Mouse (Mus musculus): ENCODE measurements around the gene Dcaf17. TPM values are rescaled to one million over a fixed set of nuclear protein-coding genes. Genes with fewer than 3 reads are reported as not detected.

Gene Dcaf17
- 37.2 and 43.3 TPM in 2 replicates for polyA plus RNA-seq (2015; fragmentation: Nextera tagmentation; extraction: Ambion mirVana)

DNA sequence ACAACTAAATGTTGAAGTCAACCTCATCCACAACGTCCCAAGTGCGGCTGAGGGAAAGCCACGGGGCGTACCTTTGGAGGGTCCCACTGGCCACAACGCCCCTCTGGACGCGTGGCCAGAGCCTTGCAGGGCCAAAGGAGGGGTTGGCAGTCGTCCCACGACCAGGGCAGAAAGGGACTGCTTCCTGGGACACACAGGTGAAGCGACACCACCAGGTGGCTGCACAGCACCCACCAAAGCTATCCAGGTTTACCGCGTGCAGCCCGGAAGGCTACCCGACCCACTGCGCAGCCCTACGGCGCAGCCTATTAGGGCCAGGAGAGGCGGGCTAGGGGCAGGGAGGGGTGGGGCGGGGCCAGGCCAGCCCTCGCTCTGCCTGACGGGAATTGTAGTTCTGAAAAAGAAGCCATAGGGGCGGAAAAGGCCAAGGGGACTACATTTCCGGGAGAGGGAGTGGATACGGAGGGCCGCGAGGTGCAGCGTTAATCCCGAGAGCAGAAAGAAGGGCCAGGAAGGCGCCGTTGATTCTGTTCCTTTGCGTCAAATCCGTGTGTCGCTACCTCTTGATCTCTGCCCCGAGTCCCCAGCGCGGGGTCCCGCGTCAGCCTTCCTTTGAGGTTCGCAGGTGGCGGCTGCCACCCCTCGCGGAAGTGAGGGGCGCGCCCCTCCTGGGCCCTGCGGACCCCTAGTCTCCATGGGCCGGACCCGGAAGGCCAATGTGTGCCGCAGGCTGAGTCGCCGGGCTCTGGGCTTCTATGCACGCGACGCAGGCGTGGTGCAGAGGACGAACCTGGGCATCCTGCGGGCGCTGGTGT is at the start of gene Dcaf17, which contains the start of gene Mettl8:
Gene Dcaf17, plus strand, starts transcription at position 29 of the 815 bp plus-strand sequence.
Gene Mettl8, minus strand, starts transcription at position 284 of the 815 bp plus-strand sequence.
- Histone ChIP-seq H3K27me3 (replicated peaks; ENCODE audit: control insufficient read depth, insufficient read depth, low read length) (no peaks in the 10 kb centered on the region), H3K4me2 (ENCODE audit: low read length) (peak within 1 kb of the TSS; percentile 73), H3K4me3 (replicated peaks; ENCODE audit: low read length) (peak within 1 kb of the TSS; percentile 70), H3K9me3 (ENCODE audit: control insufficient read depth, low read length) (no peaks in the 10 kb centered on the region), H3K4me1 (replicated peaks; ENCODE audit: control insufficient read depth, insufficient read depth, low read length) (peaks cover 14% of the 10 kb centered on the region), H3K9ac (replicated peaks; ENCODE audit: low read depth, low read length) (peak within 1 kb of the TSS; percentile 84), H3K27ac (ENCODE audit: low read length) (peak within 1 kb of the TSS; percentile 95), H3K36me3 (ENCODE audit: control insufficient read depth, insufficient read depth) (peaks cover 5% of the 10 kb centered on the region)
- peak; percentile 99 for ATAC-seq
- WGBS = under 1% methylated on average over 57 of the region's 57 CpGs

- no peak overlapping the region for H3K4me2 ChIP-seq (ENCODE audit: low read length)
- no peak overlapping the region for H3K4me3 ChIP-seq (replicated peaks; ENCODE audit: low read length)
- WGBS = 95% methylated on average over 1 of the region's 1 CpGs
- no peak overlapping the region for H3K27ac ChIP-seq (ENCODE audit: low read length)
- ATAC-seq = no peak
- H3K9me3 ChIP-seq (ENCODE audit: control insufficient read depth, low read length) = no peaks in the 10 kb centered on the region
- H3K4me1 ChIP-seq (replicated peaks; ENCODE audit: control insufficient read depth, insufficient read depth, low read length) = no peaks in the 10 kb centered on the region
- no peak overlapping the region for H3K9ac ChIP-seq (replicated peaks; ENCODE audit: low read depth, low read length)
- H3K36me3 ChIP-seq (ENCODE audit: control insufficient read depth, insufficient read depth) = no peaks in the 10 kb centered on the region
- H3K27me3 ChIP-seq (replicated peaks; ENCODE audit: control insufficient read depth, insufficient read depth, low read length) = no peaks in the 10 kb centered on the region
Measured at GRCm38 (mm10) chr2:71011816-71012215, 43.3 kb upstream of the Dcaf17 start.

DNA sequence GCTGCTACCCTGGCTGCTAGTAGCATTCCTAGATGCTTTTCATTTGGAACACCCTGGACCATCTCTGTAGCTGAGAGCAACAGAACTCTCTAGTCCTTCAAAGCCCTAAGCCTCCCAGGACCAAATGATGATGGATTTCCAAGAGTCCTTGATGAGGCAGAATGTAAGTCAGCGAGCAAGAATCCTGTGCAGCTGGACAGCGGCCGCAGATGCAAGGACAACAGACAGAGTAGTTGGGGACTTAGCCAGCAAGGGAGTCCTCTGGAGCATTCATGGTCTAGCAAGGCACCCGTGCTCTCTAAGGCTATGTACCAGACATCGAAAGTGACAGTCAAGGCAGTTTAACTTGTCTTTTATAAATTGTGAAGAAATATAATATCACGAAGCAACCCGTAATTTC is 41.6 kb upstream of the Dcaf17 start:
- Histone ChIP-seq H3K36me3 (ENCODE audit: control insufficient read depth, insufficient read depth) (no peaks in the 10 kb centered on the region), H3K4me2 (ENCODE audit: low read length) (no peak overlapping the region), H3K9me3 (ENCODE audit: control insufficient read depth, low read length) (no peaks in the 10 kb centered on the region), H3K4me1 (replicated peaks; ENCODE audit: control insufficient read depth, insufficient read depth, low read length) (no peaks in the 10 kb centered on the region), H3K27me3 (replicated peaks; ENCODE audit: control insufficient read depth, insufficient read depth, low read length) (no peaks in the 10 kb centered on the region), H3K9ac (replicated peaks; ENCODE audit: low read depth, low read length) (no peak overlapping the region), H3K4me3 (replicated peaks; ENCODE audit: low read length) (no peak overlapping the region), H3K27ac (ENCODE audit: low read length) (no peak overlapping the region)
- 95% methylated on average over 7 of the region's 7 CpGs for WGBS
- no peak for ATAC-seq

GRCm38 (mm10) chr2:71019277-71019676 is 35.9 kb upstream of the Dcaf17 start:
- peak; percentile 84 for ATAC-seq
- Histone ChIP-seq H3K27ac (ENCODE audit: low read length) (no peak overlapping the region), H3K9ac (replicated peaks; ENCODE audit: low read depth, low read length) (no peak overlapping the region), H3K27me3 (replicated peaks; ENCODE audit: control insufficient read depth, insufficient read depth, low read length) (no peaks in the 10 kb centered on the region), H3K4me3 (replicated peaks; ENCODE audit: low read length) (no peak overlapping the region), H3K4me1 (replicated peaks; ENCODE audit: control insufficient read depth, insufficient read depth, low read length) (peaks cover 20% of the 10 kb centered on the region), H3K9me3 (ENCODE audit: control insufficient read depth, low read length) (no peaks in the 10 kb centered on the region), H3K36me3 (ENCODE audit: control insufficient read depth, insufficient read depth) (no peaks in the 10 kb centered on the region), H3K4me2 (ENCODE audit: low read length) (no peak overlapping the region)
- 47% methylated on average over 9 of the region's 9 CpGs for WGBS

- Histone ChIP-seq H3K4me2 (ENCODE audit: low read length) (no peak overlapping the region), H3K27ac (ENCODE audit: low read length) (peak overlapping the region; percentile 33), H3K36me3 (ENCODE audit: control insufficient read depth, insufficient read depth) (no peaks in the 10 kb centered on the region), H3K4me3 (replicated peaks; ENCODE audit: low read length) (no peak overlapping the region), H3K9me3 (ENCODE audit: control insufficient read depth, low read length) (no peaks in the 10 kb centered on the region), H3K4me1 (replicated peaks; ENCODE audit: control insufficient read depth, insufficient read depth, low read length) (peaks cover 20% of the 10 kb centered on the region), H3K27me3 (replicated peaks; ENCODE audit: control insufficient read depth, insufficient read depth, low read length) (no peaks in the 10 kb centered on the region), H3K9ac (replicated peaks; ENCODE audit: low read depth, low read length) (no peak overlapping the region)
- no peak for ATAC-seq
- 52% methylated on average over 8 of the region's 8 CpGs for WGBS
Measured at GRCm38 (mm10) chr2:71019704-71020375, 35.3 kb upstream of the Dcaf17 start.

- H3K36me3 ChIP-seq (ENCODE audit: control insufficient read depth, insufficient read depth) = no peaks in the 10 kb centered on the region
- H3K9ac ChIP-seq (replicated peaks; ENCODE audit: low read depth, low read length) = no peak overlapping the region
- H3K4me3 ChIP-seq (replicated peaks; ENCODE audit: low read length) = no peak overlapping the region
- peak overlapping the region; percentile 58; the same call in 1 of the 2 replicates for H3K27ac ChIP-seq (ENCODE audit: low read length)
- no peaks in the 10 kb centered on the region for H3K27me3 ChIP-seq (replicated peaks; ENCODE audit: control insufficient read depth, insufficient read depth, low read length)
- 0 out of 2 replicates have a peak, but pooled peaks have one; percentile 13 for ATAC-seq
- no peak overlapping the region for H3K4me2 ChIP-seq (ENCODE audit: low read length)
- no peaks in the 10 kb centered on the region for H3K9me3 ChIP-seq (ENCODE audit: control insufficient read depth, low read length)
- H3K4me1 ChIP-seq (replicated peaks; ENCODE audit: control insufficient read depth, insufficient read depth, low read length) = peaks cover 20% of the 10 kb centered on the region
- WGBS = 69% methylated on average over 8 of the region's 8 CpGs
Measured at GRCm38 (mm10) chr2:71020674-71021073, 34.5 kb upstream of the Dcaf17 start.

GRCm38 (mm10) chr2:71022991-71023390 is 32.1 kb upstream of the Dcaf17 start:
- H3K4me3 ChIP-seq (replicated peaks; ENCODE audit: low read length) = no peak overlapping the region
- no peaks in the 10 kb centered on the region for H3K27me3 ChIP-seq (replicated peaks; ENCODE audit: control insufficient read depth, insufficient read depth, low read length)
- ATAC-seq = no peak
- H3K36me3 ChIP-seq (ENCODE audit: control insufficient read depth, insufficient read depth) = no peaks in the 10 kb centered on the region
- H3K9me3 ChIP-seq (ENCODE audit: control insufficient read depth, low read length) = no peaks in the 10 kb centered on the region
- H3K9ac ChIP-seq (replicated peaks; ENCODE audit: low read depth, low read length) = no peak overlapping the region
- H3K27ac ChIP-seq (ENCODE audit: low read length) = no peak overlapping the region
- H3K4me2 ChIP-seq (ENCODE audit: low read length) = no peak overlapping the region
- peaks cover 22% of the 10 kb centered on the region for H3K4me1 ChIP-seq (replicated peaks; ENCODE audit: control insufficient read depth, insufficient read depth, low read length)
- WGBS = 96% methylated on average over 6 of the region's 6 CpGs

- ATAC-seq = no peak
- WGBS = 93% methylated on average over 6 of the region's 6 CpGs
- Histone ChIP-seq H3K9ac (replicated peaks; ENCODE audit: low read depth, low read length) (no peak overlapping the region), H3K27ac (ENCODE audit: low read length) (no peak overlapping the region), H3K36me3 (ENCODE audit: control insufficient read depth, insufficient read depth) (no peaks in the 10 kb centered on the region), H3K4me3 (replicated peaks; ENCODE audit: low read length) (no peak overlapping the region), H3K9me3 (ENCODE audit: control insufficient read depth, low read length) (no peaks in the 10 kb centered on the region), H3K4me2 (ENCODE audit: low read length) (no peak overlapping the region), H3K27me3 (replicated peaks; ENCODE audit: control insufficient read depth, insufficient read depth, low read length) (no peaks in the 10 kb centered on the region), H3K4me1 (replicated peaks; ENCODE audit: control insufficient read depth, insufficient read depth, low read length) (peaks cover 22% of the 10 kb centered on the region)
Measured at GRCm38 (mm10) chr2:71023986-71024385, 31.1 kb upstream of the Dcaf17 start.

- WGBS = 46% methylated on average over 12 of the region's 12 CpGs
Measured at GRCm38 (mm10) chr2:71025576-71026315, 29.4 kb upstream of the Dcaf17 start.

More at GRCm38 (mm10) chr2:71025576-71026315, 29.4 kb upstream of the Dcaf17 start:
- Histone ChIP-seq H3K27me3 (replicated peaks; ENCODE audit: control insufficient read depth, insufficient read depth, low read length) (no peaks in the 10 kb centered on the region), H3K9ac (replicated peaks; ENCODE audit: low read depth, low read length) (no peak overlapping the region), H3K36me3 (ENCODE audit: control insufficient read depth, insufficient read depth) (no peaks in the 10 kb centered on the region), H3K9me3 (ENCODE audit: control insufficient read depth, low read length) (no peaks in the 10 kb centered on the region), H3K4me2 (ENCODE audit: low read length) (no peak overlapping the region), H3K4me1 (replicated peaks; ENCODE audit: control insufficient read depth, insufficient read depth, low read length) (peaks cover 11% of the 10 kb centered on the region), H3K27ac (ENCODE audit: low read length) (no peak overlapping the region), H3K4me3 (replicated peaks; ENCODE audit: low read length) (no peak overlapping the region)
- ATAC-seq = no peak

Data from forebrain, embryonic 16.5 days (tissue).